Mouse (Mus musculus): ENCODE data around the gene Usp12.

Gene Usp12

GRCm38 (mm10) chr5:146794853-146795252, at the start of gene Usp12:
Usp12 (minus strand) TSS chr5:146795006.
- DNase-seq (ENCODE audit: low spot score): peak; percentile 98

- DNase-seq (ENCODE audit: low spot score): no peak
These were observed 49.6 kb upstream of the Usp12 start for GRCm38 (mm10) chr5:146844301-146844941.

- no peak for DNase-seq (ENCODE audit: low spot score)
These were observed 47.2 kb upstream of the Usp12 start for GRCm38 (mm10) chr5:146841996-146842395.

- no peak for DNase-seq (ENCODE audit: low spot score)
These were observed 46.5 kb upstream of the Usp12 start for GRCm38 (mm10) chr5:146841301-146841700.

- no peak for DNase-seq (ENCODE audit: low spot score)
These were observed 45.6 kb upstream of the Usp12 start for GRCm38 (mm10) chr5:146840422-146840821.

GRCm38 (mm10) chr5:146839760-146840159, 45.0 kb upstream of the Usp12 start:
- DNase-seq (ENCODE audit: low spot score): no peak

GRCm38 (mm10) chr5:146838836-146839648, 44.2 kb upstream of the Usp12 start:
- no peak for DNase-seq (ENCODE audit: low spot score)

- DNase-seq (ENCODE audit: low spot score): no peak
These were observed 43.3 kb upstream of the Usp12 start for GRCm38 (mm10) chr5:146837967-146838720.

GRCm38 (mm10) chr5:146834959-146835358, 40.2 kb upstream of the Usp12 start:
- no peak for DNase-seq (ENCODE audit: low spot score)

GRCm38 (mm10) chr5:146833673-146834201, 38.9 kb upstream of the Usp12 start:
- no peak for DNase-seq (ENCODE audit: low spot score)

GRCm38 (mm10) chr5:146832769-146833448, 38.1 kb upstream of the Usp12 start, which contains the start of gene Rpl21:
Rpl21 (plus strand) TSS chr5:146832890.
- DNase-seq (ENCODE audit: low spot score): peak; percentile 94

GRCm38 (mm10) chr5:146832435-146832768, 37.6 kb upstream of the Usp12 start:
- no peak for DNase-seq (ENCODE audit: low spot score)

GRCm38 (mm10) chr5:146829528-146829927, 34.7 kb upstream of the Usp12 start:
- peak; percentile 28 for DNase-seq (ENCODE audit: low spot score)

- no peak for DNase-seq (ENCODE audit: low spot score)
These were observed 28.2 kb upstream of the Usp12 start for GRCm38 (mm10) chr5:146823005-146823404.

- DNase-seq (ENCODE audit: low spot score): no peak
These were observed 24.3 kb upstream of the Usp12 start for GRCm38 (mm10) chr5:146818906-146819623.

GRCm38 (mm10) chr5:146817583-146817982, 22.8 kb upstream of the Usp12 start:
- no peak for DNase-seq (ENCODE audit: low spot score)

- no peak for DNase-seq (ENCODE audit: low spot score)
These were observed 20.6 kb upstream of the Usp12 start for GRCm38 (mm10) chr5:146815394-146815793.

GRCm38 (mm10) chr5:146813421-146813820, 18.6 kb upstream of the Usp12 start:
- no peak for DNase-seq (ENCODE audit: low spot score)

- no peak for DNase-seq (ENCODE audit: low spot score)
These were observed 18.1 kb upstream of the Usp12 start for GRCm38 (mm10) chr5:146812866-146813265.

- no peak for DNase-seq (ENCODE audit: low spot score)
These were observed 15.1 kb upstream of the Usp12 start for GRCm38 (mm10) chr5:146809951-146810350.

GRCm38 (mm10) chr5:146806004-146806430, 11.2 kb upstream of the Usp12 start:
- no peak for DNase-seq (ENCODE audit: low spot score)
